Mouse (Mus musculus) lung, postnatal 10 days (tissue): ENCODE results near the gene Rae1.

Source experiments
- DNase-seq: peaks from one replicate; pipeline ENCODE4 v3.0.0; 2021

Gene Rae1

DNA sequence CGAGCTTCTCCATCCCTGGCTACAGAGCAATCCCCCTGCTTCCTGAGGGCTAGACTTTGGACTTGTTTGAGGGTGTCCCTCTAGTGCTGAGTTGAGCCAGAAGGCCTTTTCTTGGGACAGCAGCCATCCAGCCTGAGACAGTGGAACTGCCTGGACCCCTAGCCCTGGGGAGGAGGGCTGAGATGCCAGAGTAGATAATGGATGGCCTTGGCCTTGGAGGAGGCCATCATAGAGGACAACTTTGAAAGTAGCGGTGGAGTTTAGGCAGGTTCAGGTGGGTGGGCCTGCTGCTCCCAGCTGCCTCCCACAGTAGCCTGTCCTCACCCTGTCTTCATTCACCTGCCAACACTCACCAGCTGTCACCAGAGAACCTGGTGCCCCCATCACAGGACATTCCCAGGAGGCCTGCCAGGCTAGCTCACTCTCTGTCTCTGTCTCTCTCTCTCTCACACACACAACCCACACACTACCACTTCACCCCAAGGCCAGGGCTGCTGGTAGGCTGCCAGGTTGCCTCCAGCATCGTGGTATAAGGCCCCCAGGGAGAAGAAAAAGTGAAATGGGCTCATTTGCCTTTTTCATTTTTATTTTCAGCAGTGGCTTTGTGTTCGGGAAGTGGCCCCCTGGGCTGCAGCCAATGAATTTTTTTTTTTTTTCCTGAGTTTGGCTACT is 28.0 kb downstream of the Rae1 start:
- DNase-seq, result no peak

DNA sequence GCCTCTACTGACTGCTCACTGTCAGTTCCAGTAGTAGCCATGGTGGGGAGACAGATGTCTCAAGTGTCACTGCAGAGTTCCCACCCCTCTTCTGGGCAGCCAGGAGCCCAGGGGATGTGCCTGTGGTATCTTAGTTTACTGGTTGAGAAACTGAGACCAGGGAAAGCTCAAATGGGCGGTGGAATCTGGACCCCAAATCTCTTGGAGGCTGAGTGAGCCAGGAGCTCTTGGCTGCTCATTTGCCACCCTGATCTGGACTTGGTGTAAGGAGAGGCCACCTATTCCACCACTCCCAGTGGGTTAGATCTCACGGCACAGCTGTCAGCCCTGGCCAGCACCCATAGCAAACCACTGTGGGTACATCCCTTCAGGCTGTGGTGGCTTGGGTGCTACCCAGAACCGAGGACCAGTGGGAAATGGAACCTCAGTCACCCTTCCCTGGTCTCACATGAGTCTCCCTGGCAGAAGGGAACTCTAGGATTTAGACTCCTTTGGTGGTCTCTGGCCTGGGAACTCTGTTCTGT is 28.7 kb downstream of the Rae1 start:
- DNase-seq, result no peak

DNA sequence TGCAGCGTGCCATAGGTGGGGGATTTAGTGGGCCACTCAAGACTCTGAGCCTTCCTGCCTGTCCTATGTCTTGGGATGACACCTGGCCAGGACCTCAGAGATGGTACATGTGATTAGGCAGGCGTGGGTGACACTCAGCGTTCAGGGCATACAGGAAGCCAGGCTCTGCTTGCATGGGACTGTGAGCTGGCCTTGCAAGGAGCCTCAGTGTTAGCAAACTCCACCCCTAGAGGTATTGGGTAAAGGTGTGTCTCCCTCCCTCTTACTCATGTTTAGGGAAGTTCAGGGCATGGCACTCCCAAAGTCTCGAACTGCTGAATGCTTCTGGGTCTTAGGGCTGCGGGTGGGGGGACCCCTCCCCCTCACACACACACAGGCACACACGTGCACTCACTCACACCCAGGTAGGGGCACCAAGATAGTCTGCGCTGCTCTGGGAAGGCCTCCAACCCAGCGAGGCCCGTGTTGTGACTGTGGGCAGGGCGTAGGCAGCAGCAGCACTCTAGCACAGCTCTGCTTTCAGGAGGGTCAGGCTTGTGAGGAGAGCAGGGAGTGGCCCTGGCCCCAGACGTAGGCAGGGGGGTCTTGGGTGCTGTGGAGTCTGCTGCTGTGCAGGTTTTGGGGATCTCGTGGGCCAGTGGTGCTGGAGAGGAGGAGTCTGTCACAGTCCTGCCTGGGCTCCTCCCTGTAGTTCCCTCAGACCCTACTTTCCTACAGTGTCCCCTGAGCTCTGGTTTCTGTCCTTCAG is 30.8 kb downstream of the Rae1 start:
- DNase-seq, result no peak

DNA sequence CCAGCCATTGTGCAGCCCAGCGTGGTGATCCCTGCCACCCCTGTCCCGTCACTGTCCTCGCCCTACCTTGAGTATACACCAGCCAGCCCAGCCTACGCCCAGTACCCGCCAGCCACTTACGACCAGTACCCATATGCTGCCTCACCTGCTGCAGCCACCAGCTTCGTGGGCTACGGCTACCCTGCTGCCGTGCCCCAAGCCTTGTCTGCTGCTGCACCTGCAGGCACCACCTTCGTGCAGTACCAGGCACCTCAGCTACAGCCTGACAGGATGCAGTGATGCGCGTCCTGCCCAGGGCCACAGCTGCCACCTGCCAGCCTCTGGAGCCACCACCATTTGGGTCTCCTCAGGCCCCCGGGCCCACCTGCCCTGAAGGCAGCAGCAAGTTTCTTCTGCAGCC is 33.6 kb downstream of the Rae1 start:
- DNase-seq, result no peak

DNA sequence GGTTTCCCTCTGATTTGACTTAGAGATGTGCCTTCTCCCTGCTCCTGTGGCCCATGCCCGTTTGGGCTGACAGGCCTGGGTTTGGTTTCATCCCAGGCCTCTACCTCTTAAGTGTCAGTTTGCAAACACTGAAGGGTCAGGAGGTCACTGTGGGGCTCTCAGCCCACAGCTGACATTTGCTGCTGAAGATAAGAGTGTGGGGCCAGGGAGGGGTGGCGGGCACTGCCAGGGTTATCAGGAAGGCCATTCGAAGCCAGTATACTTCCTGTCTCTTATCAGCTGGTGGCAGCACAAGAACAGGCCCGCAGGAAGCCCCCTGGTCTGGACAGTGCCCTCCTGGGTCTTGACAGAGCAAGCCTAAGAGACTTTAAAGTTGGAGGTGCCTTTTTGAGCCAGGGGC is 35.1 kb downstream of the Rae1 start:
- peak; percentile 42 for DNase-seq

DNA sequence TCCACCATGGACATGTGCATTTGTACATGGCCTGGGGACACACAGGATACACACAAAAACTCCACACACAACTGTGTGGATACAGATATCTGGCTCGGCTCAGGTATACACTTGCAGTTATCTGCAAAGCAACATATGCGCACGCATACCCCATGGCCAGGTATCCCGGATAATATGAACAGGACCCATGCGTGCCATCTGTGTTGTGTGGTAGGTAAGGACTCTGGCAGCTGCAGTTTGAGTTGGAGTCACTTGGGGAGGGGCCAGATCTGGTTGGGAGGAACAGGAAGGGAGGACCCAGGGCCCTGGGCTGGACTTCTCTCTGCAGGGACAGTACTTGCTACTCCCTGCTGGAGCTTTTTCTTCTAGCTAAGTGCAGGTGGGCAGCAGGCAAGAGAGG is 35.7 kb downstream of the Rae1 start:
- DNase-seq, result no peak

DNA sequence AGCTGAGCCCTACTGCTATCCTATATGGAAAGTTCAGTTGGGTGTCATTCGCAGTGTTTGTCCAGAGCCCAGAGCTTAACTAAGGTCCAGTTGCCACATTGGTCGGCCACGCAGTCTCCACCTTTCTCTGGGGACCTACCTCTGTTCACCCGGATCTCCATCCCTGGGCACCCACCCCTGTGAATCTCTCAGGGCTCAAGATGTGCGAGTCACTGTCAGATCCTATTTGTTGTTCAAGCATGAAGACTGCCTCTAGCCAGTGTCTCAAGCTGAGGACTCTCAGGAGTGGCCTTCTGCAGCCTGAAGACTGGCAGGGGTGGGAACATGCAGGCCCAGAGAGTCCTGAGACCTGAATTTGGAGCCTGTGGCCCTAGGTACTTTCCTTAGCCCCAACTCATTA is 36.1 kb downstream of the Rae1 start:
- DNase-seq, result no peak

DNA sequence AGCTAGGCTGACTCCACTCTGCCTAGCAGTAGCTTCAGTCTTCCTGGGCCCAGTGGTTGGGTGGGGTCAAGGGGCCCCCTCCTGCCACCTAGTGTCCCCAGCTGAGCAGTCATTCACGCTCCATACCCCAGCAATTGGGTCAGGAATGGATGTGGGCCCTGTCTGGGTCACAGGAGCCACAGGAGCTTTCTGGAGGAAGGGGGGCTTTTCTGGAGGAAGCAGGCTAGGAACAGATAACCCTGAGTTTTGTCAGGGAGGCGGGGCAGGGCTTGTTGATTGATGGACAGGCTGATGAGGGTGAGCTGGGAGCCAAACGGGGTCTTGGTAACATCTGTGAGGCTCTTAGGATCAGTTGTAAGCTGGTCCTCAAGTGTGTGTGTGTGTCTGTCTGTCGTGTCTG is 36.7 kb downstream of the Rae1 start:
- no peak for DNase-seq

DNA sequence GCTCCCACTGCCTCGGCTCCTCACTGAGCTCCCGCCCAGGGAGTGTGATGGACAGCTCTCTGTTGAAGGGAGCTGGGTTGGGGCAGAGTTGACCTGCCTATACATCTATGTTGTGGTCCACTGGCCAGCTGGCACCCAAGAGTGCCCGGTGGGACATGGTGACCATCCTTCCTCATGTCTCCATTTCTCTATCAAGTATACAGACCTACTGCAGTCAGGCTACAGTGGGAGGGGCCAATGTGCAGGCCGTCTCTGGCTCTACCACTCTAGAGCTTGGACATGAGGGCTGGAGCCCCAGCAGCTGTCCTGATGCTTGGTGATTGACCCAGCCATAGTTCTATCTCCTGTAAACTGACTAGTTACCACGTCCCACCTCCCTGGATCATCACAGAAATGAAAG is 37.4 kb downstream of the Rae1 start:
- DNase-seq, result no peak

DNA sequence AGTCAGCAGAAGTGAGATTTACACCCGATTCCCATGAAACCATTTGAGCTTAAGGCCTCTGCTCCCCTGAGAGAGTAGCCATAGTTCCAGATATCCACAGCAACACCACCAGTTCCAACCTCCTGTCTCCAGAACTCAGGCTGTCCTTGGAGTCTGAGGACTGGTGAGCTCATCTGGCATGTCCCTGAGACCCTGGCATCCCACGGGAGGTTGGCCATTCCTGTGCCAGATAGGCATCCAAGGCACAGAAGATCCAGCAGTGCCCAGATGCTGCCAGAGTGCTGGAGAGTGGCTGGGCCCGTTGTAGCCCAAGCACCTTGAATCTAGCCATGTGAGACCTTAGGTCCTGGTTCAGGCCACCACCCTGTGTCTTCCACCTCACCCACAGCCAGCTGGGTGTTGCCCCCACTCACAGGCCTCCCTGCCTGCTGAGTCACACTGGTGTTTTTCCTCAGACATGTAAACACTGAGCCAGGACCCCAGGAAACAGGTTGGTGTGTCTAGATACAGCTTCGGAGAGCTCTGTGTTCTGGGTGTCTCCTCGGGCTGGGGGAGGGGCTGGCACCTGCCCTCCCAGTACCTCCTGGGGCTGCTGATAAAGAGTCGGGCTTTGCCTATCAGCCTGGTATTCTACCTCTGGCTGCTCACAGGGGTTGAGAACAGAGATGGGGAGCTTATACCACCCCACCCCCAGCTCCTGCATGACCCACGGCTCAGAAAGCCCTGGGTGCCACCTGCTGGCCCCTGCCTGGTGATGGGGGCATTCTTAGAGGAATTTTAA is 38.1 kb downstream of the Rae1 start:
- DNase-seq, result no peak

DNA sequence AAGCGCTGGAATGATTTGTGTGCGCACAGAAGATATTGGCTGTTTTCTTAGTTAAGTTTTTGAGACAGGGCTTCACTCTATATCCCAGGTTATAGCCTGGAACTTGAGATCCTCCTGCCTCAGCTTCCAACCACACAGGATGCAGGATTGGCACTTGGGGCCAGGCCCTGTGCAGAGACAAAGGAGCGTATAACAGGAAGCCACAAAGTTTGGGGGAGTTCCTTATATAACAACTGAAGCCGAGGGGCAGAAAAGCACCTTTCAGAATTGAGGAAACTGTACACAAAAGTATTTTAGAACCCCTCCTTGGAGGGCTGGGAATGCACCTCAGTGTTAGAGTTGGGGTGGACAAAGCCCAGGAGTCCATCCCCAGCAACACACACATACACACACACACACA is 39.1 kb downstream of the Rae1 start:
- no peak for DNase-seq

DNA sequence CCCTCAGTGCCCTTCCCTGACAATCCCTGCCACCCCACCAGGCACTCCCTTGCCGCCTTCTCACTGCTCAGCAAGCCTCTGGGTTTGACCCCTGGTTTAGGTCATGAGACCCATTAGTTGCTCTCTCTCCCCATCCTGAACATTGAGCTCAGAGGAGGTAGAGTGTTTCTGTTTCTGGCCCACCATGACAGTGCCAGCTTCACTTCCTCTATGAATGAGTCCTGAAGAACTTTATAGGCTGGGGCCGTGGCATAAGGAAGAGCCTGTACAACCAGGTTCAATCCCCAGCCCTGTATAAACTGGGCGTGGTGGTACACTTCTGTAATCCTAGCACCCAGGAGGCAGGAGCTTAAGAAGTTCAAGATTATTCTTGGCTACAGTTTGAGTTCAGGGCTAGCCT is 40.9 kb downstream of the Rae1 start:
- no peak for DNase-seq

DNA sequence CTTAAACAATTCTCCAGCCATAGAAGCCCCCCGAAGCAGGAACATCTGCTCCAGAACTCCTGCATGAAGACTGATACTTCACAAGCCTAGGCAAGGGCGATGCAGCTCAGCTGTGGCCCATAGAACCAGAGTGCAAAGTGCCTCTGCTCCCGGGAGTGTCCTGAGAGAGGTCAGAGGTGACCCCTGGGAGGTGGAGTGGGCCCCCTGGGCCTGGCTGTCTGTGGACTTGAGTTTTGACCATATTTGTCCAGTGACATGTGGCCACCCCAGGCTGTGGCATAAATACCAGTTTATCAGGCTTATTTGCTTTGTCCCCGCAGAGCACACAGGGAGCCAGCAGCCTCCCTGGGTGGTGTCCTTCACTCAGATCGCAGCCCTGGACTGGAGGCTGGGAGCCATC is 41.3 kb downstream of the Rae1 start:
- DNase-seq, result no peak

DNA sequence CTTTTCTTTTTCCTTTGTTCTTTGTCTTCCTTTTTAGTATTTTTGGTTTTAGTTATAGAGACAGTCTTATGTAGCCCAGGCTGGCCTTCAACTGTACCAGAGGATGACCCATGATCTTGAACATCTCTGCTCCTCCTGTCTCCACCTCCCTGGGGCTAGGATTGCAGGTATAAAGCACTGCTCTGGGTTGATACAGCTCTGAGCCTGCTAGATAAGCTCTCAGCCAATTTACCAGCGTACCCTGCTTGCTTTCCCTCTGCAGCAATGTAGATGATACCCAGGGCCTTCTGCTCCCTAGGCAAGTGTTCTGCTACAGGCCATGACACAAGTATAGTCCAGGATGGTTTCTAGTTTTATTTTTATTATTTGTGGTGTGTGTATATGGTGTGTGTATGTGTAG is 42.0 kb downstream of the Rae1 start:
- DNase-seq, result no peak

DNA sequence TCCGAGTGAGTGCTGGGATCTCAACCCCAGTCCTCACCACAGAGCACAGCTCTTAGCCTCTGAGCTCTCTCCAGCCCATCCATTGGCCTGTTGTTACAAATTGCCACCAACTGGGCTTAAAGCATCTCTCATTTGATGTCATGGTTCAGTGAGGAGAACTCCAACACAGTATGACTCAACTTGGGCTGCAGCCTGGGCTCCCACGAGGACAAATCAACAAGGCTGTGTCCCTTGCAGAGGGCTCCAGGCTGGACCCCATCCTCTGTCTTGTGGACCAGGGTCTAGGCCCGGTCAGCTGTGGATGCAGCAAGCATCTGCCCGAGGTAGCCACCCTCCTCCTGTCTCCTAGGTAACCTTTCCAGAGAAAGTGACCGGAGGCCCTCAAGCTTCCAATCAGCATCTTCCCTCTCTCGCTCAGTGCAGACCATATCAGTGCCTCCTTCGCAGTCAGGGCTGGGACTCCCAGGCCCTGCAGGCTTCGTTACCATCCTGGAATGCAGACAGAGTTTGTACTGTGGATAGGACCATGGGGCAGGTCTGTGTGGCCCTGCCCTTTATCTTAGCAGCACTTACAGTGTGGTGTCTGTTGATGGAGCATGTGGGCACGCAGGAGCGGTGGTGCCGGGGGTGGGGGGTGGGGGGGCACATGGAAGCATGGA is 42.7 kb downstream of the Rae1 start:
- DNase-seq, result no peak

DNA sequence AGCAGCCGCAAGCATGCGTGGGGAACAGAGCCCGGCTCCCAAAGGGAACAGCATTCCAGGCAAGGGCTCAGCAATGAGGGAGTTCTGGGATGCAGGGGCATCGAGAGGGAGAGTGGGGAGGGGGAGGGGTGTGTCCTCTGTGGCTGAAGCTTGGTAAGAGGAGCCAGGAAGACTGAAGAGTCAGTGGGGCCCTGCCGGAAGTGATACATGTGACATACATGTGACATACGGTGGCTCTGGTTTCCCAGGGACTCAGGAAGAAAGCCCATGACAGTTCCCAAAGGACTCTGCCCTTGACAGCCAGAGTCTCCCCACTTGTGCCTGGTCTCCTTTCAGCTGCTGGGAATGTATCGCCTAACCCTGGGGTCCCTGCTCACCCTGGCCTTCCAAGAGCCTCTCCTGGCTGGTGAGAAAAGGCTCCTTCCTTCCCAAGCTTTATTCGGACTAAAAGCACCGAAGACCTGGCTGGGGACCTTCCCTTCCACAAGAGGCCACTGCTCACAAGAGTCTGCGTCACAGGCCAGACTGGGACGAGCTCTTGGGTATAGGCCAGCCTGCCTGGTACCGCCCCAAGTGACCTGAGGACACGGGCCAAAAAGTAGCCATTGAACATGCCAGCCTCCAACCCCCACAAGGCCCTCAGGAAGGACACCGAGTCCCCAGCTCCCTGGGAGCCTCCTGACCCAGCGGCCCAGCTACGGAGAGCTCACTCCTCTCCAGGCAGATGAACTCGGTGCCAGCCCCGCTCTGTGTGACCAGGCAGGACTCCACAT is 44.5 kb downstream of the Rae1 start:
- DNase-seq, result no peak

DNA sequence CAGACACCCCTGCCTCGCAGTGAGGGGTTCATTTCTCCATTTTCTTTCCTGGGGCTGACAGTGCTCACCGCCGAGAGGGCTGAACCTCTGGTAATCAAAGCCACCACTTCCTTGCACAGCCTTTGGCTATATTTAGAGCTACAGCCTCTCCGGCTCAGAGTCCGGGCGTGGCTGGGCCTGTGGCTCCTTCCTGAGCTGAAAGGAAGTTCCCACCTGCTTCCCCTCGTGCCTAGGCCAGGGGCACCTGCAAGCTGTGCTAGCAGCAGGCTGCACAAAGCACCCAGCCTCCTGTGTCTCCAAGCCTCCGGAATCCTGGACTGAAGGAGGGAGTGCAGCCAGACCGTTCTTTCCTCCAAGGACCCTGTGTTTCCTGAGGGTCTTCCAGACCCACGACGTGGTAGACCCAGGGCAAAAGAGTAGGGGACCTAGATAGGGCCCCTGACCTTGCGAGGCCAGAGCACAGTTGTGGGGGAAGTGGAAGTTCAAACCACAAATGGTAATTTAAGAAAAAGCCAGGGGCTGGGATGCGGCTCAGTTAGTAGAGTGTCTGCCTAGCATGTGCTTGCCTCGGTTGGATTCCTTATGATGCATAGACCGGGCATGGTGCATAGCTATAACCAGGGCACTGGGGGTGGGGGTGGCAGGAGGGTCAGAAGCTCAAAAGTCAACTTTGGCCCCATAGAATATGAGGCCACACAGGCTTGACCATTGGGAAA is 46.8 kb downstream of the Rae1 start:
- no peak for DNase-seq

DNA sequence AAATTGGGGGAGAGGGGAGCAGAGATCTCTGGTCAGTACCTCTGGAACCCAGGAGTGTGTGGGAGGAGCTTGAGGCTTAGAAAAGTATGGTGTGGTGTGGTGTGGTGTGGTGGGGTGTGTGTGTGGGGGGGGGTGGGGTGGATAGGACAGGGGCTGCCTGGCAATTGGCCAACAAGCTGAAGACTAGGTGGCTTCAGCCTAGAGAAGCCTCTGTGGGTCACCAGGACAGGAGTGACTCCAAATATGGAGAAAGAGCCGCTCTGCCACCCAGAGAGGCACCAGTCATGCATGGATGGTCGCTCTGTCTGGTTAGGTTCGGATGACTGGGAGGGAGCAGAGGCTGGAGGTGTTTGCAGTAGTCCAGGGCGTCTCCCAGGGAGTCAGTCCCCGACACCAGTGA is 47.6 kb downstream of the Rae1 start:
- DNase-seq, result no peak

DNA sequence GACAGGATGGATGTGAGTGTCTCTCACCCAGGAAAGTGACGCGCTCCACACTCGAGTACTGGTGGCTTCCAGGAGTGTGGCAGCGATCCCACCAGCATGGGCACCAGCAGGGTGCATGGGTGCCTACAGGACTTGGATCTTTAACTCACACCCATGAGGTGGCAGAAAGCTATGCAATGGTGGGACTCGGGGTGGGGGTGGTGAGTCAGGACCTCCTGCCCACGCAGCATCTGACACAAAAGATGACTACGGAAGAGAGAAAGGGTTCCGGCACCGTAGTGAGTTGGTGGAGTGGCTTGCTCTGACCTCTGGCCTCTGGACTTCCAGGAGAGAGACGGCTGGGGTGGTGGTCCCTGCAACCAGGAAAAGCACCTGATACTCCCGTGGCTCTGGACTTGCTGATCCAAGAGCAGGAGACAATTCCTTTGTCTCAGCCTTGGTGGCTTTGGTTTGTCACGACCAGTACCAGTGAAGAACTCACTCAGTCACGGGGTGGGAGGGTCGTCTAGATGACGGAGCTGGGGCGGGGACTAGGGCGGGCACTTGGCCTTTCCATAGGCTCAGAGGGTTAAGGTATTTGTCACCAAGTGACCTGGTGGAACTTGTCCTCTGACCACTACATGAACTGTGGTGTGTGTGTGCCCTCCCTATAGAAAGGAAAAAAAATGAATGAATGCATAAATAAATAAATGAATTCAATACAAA is 48.3 kb downstream of the Rae1 start:
- DNase-seq, result no peak

DNA sequence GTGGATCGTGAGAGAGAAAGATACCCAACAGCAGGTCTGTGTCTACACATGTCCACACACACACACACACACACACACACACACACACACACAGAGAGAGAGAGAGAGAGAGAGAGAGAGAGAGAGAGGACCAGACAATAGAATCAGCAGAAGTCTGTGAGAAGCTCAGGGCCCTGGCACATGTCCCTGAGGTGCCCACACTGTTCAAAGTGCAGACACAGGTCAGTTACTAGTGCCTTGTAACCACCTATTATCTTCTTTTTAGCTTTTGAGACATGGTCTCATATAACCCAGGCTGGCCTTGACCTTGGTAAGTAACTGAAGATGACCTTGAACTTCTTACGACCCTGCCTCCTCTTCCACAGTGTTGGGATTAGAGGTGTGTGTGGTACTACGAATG is 49.3 kb downstream of the Rae1 start:
- no peak for DNase-seq

DNA sequence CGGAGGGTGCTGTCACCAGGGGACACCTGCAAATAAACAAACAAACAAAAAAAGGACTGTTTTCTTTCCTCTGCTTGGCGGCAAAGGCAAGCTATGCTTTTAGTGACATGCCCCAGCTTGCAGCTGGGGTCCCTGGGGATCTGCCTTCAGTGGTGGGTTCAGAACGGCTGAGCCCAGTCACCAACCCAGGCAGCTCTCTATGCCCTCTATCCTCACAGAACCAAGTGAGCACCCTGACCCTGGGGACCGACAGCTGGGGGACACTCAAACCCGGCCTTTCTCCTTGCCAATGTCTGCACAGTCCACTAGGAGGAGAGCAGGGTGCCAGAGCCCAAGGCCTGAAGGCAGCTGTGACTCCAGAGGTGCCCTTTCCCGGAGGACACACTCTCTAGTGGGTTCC is 49.9 kb downstream of the Rae1 start:
- no peak for DNase-seq
